Mouse (Mus musculus): ENCODE measurements around the gene Patj. TPM values are rescaled to one million over a fixed set of nuclear protein-coding genes. Genes with fewer than 3 reads are reported as not detected.
"Not testable (repeated sequence)": the region's sequence is repeated elsewhere in the genome, so short reads cannot be mapped to it uniquely, and the experiment has no call there.

The Patj gene
- total RNA-seq, 2 experiments from 2014 or later = 11.8 to 14.7 TPM

DNA sequence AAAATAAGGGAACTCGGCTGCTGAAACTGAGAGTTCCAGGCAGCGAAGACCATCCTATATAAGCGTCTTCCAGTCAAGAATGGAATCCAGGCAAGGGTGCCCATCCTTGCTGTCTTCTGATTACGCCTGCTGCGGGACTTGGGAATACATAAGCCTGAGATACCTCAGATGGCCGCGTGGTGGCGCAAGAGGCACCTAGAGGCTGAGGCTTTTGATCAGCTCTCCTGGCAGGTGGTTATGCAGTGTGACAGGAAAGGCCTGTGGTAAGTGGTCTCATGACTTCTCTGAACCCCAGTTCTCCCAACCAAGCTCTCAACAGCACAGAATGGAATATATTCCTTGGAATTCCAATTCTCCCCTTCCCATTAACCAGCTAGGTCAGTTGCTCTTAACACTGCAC lies 326.9 kb downstream of the Patj start:
- DNase-seq (ENCODE audit: low spot score in 2 of 2) = peak; percentile 49 to 68

DNA sequence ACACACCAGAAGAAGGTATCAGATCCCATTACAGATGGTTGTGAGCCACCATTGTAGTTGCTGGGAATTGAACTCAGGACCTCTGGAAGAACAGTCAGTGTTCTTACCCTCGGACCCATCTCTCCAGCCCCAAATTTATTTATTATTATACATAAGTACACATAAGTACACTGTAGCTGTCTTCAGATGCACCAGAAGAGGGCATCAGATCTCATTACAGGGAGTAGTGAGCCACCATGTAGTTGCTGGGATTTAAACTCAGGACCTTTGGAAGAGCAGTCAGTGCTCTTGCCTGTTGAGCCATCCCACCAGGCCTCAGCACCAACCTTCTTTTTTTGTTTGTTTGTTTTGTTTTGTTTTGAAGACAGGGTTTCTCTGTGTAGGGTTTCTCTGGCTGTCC lies 329.1 kb downstream of the Patj start:
- DNase-seq (ENCODE audit: low spot score in 2 of 2) = not testable (repeated sequence)

DNA sequence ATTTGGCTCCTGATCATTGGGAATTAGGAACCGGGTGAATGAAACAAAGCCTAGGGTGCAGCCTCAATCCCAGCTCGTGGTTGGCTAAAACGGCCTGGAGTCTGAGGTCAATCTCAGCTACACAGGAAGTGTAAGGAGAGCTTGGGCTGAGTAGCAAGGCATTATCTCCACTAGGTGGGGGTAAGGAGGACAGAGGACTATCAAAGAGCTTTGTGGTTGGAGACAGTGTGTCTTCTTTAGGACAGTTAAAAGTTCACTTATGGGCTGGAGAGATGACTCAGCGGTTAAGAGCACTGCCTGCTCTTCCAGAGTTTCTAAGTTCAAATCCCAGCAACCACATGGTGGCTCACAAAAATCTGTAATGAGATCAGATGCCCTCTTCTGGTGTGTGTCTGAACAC lies 329.9 kb downstream of the Patj start:
- DNase-seq (ENCODE audit: low spot score in 2 of 2) = no peak

DNA sequence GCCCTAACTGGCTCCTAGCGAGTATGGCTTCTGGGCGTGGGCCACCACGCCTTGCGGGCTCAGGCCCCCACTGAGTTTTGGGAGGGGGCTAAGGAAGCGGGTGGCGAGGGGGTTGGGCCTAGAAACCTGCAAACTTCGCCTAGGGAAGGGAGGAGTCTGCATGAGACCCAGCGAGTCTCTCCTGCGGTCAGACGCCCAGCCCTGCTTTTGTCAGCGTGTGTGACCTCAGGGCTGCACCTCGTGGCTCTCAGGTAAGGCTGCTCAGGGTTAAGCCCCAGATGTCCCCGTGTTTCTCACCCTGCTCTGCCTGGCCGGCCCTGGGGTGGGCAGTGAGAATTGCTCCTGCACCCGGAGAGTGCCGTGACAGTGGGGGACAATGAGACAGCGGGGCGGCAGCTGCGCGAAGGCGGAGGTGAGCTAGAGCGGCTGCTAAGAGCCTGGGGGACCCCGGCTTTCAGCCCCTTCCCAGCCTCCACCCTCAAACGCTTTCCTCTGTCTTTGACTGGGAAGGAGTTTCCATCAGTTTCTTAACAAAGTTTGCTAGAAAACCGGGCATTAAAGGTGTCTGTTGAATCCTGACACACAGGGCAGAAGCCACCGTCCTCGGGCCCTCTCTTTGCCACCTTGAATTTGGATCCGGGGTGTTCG lies 331.1 kb downstream of the Patj start, which contains the start of gene L1td1:
Gene L1td1, plus strand, starts transcription at position 145 of the 648 bp plus-strand sequence.
- DNase-seq (ENCODE audit: low spot score in 2 of 2) = no peak

DNA sequence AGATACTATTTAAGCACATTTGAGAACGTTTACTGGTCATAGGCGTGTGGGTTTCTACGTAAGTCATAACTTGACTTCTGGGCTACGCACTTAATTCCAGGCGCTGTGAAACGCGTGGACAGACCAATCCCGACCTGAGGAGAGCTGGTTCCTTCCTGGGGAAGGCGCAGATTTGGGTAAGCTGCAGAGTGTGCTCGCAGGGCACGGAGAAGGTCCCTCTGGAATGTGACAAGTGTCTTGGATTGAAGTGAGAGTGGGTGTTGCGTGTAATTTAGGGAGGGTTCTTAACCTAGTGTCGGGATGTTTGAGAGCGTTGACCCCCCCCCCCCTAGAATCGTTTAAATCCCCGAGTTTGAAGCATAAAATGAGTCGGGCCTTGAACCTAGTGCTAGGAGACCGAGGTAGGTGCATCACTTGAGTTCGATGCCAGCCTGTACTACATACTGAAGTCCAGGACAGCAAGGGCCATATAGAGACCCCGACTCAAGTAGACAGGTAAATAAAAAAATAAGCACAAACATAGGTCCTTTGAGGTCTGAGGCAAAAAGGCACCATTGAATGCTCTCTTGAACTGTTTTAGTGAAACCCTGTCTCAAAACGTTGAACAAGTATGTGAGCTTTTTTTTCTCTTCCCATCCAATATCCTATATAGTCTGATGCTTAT lies 331.8 kb downstream of the Patj start:
- no peak for DNase-seq (ENCODE audit: low spot score in 2 of 2)

DNA sequence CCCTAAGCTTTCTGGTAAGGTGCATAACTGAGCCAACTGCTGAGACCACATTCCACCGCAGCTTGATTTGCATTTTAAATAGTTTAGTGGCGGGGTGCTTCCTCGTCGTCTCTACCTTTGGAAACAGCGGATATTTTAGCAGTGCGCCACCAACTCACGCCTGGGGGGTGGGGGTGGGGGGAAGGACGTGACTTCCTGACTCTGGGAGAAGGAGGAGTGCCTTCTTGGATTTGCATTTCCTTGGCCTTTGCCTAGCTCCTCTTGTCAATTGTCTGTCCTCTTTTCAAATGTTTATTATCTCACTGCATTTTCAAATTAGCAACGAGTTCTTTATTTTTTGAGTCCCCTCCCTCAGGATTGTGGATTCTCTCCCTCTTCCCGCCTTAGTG lies 332.4 kb downstream of the Patj start:
- DNase-seq (ENCODE audit: low spot score in 2 of 2) = no peak

DNA sequence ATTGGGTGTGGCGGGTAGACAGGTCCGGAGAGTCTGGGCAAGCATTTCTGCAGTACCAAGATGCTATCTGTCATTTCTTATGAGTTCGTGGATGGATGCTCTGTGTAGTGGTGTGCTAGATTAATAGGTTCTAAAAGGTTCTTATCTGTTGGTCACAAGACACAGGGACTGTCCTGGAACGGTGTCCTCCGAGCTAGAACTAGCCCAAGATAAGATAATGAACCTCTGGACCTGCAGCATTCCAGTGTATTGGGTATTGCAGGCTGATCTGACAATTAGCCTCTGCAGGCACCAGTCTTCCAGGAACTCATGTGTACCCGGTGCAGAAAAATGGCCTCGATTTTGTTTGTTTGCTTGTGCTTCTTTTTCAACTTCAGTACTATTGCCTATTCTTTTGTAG lies 333.1 kb downstream of the Patj start:
- DNase-seq (ENCODE audit: low spot score in 2 of 2) = no peak

DNA sequence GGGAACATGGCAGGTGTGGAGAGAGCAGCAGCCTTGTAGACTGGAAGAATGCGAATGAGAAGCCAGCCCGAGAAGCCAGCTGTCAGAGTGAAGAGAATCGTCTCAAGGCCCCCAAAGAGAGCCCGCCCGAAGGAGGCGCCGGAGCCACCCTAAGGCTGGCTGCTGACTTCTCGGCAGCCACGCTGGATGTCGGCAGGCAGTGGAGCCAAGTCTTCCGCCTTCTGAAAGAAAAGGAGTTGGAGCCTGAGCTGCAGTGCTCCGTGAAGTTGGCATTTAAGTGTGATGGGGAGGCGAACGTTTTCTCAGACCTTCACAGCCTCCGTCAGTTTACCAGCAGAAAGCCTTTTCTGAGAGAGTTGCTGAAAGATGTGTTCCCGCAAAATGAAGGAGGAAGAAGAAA lies 338.1 kb downstream of the Patj start:
- DNase-seq (ENCODE audit: low spot score in 2 of 2) = no peak

DNA sequence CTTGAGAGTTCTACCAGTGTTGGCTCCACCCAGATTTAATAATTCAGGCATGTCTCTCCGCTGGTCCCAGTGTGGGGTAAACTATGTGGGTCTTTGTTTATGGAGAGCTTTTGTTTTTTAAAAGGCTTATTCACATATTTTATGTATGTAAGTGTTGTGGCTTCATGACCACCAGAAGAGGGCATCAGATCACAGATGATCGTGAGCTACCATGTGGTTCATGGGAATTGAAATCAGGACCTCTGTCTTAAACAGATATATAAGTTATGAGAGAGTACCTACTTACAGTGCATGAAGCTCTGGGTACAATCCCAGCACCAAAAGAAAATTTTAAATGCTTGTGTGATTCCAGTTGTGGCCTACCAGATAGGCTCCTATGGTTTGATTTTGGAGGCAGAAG lies 344.2 kb downstream of the Patj start:
- no peak for DNase-seq (ENCODE audit: low spot score in 2 of 2)

DNA sequence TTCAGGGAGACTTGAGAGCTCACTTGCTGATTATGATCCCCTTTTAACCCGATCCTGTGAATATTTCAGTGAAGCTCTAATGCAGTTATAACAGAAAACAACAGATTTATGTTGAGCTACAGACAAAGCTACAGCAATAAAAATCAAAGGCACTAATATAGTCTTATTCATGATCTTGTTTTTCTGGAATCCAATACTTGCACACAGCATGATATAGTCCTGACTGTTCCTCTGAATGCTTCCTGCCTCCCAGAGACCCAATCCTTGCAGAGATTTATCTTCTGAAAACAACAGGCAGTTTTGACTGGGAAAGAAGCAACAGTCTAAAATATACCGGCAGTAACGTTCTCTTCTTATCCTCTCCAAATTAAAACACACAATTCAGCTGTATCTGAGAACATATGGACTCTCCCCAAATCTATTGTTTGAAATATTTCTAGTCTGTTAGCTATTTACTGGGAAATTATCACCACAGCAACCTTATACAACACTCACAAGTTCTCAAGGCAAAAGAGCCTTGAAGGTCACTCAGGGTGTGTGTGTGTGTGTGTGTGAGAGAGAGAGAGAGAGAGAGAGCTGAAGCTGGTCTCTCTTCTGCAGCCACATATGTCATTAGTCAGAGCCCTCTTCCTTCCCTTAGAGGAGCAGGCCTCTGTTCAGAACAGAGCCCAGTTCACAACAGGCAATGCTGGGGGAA lies 347.8 kb downstream of the Patj start:
- no peak for DNase-seq (ENCODE audit: low spot score in 2 of 2)

DNA sequence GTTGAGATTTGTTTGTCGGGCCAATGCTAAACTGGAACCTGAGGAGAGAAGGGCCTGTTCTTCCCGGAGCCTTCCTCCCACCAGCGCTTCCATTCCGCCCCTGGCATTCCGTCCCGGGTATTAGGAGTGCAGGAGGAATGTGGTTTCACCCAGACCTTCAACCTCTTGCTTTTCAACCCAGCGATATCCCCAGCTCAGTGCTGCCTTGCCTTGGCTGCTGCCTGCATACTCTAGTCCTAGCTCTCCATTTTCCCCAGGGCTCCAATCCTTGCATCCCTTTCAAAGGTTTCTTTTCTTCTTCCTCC lies 348.3 kb downstream of the Patj start:
- no peak for DNase-seq (ENCODE audit: low spot score in 2 of 2)

DNA sequence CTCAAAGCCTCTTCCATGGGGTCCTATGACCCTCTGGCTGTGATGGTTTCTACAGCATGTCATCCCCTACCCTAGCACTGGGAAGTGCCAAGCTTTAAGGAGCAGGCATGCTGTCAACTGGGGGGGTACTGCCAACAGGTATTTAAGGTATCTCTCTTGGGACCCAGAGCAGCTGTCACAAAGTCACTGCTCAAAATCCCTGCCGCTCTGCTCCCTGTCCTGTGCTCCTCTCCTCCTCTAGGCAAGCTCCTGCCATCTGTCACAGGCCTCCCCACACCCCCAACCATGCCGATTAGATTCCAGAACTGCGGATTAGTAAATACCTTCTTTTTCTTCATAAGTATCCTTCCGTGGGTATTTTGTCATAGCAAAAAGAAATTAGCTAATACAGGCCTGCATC lies 358.9 kb downstream of the Patj start:
- DNase-seq (ENCODE audit: low spot score in 2 of 2) = no peak

DNA sequence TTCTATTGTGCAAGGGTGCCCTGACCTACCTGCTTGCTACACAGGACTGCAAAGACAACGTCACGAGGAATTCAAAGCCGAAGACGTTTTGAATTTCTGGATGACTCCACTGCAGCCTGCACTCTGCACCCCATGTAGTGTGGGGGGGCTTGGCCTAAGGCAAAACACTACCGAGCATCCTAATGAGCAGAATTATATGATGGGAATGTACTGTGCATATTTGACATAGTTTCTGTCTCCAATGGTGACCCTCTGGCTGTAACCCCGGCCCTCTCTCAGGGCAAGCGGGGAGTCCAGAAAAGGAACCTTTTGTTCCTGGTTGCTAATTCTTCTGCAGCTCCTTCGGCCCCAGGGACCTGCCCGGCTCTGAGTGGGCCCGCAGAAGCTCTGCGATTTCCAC lies 360.6 kb downstream of the Patj start:
- DNase-seq (ENCODE audit: low spot score in 2 of 2) = no peak

DNA sequence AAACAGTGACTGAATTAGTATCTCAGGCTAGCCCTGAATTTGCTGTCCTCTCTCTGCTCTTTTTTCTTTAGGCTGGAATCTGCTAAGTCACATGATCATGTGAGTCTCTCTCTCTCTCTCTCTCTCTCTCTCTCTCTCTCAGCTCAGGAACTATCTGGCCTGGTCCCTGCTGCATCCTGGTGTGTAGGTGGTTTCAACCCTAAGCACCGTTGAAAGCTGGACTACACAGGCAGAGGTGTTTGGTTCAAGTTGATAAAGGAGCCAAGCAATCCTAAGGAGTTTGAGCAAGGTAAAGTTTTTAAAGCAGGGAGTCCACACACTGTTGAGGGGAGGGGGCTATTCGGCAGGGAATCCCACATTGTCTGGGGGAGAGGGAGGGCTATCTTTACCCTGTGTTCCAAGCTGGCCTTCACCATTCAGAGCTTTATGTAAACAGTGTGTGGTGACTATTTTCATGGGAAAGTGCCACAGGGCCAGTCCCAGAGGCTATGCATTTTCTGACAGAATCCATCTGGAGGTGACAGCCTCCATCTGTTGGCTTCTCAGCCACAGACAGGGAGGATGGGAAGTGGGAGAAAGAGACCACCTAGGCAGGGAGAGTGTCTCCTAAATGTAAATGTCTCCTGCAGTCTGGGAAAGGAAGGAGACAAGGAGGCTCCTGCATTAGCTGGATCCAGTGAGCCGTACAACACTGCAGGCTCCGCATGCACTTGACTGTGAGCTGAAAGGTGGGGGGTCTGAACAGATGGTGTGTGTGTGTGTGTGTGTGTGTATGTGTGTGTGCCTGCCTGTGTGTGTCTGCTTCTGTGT lies 362.6 kb downstream of the Patj start:
- peak in 1 of 2 experiments; percentile 4 for DNase-seq (ENCODE audit: low spot score in 2 of 2)

DNA sequence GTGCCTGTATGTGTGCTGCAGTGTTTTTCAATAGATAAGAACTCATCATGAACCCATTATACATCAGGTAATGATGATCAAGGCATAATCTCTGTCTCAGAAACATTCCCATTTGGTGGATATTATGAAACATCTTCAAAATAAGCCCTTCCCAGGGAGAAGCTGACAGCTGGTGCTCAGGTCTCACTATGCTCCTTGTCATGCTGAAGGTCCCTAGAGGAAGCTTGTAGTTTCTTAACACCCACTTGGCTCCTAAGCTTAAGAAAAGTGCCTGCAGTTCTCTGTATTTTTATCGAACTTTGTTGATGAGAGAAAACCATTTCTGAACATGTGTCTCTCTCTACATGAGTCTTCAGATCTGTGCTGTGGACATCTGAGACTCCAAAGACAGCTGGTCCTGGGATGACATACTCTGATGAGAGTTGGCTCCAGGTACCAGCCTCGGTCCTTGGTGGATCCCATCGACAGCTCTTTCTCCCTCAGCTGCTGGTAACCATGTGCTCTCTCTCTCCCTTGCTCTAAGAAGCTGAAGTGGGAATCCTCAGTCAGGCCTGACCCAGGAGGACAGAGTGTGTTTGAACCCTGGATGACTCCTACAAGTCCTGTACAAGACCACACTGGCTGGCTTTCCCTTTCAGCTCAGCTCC lies 363.4 kb downstream of the Patj start:
- no peak for DNase-seq (ENCODE audit: low spot score in 2 of 2)

DNA sequence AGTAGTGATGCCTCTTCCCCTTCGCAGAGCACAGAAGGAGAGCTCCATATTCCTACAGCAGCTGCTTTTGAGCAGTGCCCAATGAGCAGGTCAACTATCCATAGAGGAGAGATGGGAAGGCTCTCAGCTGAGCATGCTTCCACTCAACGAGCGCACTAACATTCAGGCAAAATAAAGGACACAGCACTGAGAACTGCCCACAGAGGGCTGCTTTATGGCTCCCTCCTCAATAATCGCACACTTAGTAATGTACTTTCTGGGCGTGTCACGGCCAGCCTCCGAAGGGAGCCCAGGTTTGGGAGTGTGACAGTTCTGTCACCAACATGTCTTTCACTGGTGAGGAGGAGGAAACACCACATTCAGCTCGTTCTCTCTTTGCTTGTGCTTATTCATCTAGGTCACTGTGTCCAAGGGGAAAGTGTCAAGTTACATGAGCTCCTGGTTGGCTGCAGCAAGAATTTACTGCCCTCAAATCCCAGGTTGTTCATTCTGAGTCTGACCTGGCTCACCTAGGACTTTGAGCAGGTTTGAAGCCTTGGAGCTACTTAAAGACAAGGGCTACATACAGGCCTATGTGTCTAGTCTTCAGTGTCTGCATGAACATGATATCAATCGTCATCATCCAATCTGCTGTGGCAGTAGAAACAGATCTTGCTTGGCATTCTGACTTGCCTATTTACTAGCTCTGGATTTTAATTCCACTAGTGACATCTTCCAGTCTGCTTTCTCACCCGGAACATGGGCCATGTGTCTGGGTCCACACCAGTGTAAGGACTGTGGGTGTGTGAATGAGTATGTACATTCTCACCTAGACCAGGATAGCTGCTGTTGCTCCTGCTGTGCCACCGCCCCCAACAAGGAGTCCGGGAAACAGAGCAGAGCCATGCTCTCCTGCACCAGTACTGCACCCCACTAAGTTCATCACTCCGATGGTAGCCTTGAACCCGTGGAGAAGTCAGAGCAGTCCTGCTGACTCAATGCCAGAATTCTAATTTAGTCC lies 371.8 kb downstream of the Patj start:
- no peak for DNase-seq (ENCODE audit: low spot score in 2 of 2)
